In the genomic region with DNA sequence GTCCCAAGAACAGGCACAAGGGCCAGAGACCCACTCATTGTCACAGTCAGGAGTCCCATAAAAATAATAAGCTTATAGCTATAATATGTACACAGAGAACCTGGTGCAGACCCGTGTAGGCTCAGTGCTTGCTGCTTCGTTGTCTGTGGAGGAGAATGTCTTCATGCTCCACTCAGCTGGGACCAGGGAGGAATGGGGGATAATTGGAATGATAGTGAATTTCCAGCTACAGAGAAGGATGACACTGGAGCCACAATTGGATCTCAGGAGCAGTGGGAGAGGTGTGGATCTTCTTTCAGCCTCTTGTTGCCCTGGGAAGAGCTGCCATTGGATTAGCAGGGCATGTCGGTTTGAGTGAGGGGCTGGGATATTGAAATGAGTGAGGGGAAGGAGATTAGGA, we compare ENCODE assay signal across 33 mouse cellular contexts.
"Had no signal": no experiment of that assay in that cellular context is flagged by ENCODE, and none has a peak within 500 bp of the region (broad histone marks: within the 10 kb centered on the region; RNA-seq: fewer than 3 reads in every experiment).

No protein-coding gene starts in this region.

- DNase-seq: heart, postnatal 10 days; heart, postnatal 14 days; heart, postnatal 36 days; heart, postnatal 4 days; kidney, adult 18-20 months; kidney, adult 8-10 months; kidney, adult 9 months; kidney, postnatal 10 days; kidney, postnatal 14 days; kidney, postnatal 25 days; kidney, postnatal 36 days; kidney, postnatal 4 days; layer of hippocampus, adult 9-11 months; layer of hippocampus, postnatal 36 days had no signal

- H3K27me3 ChIP-seq: heart, embryonic 12.5 days; heart, embryonic 13.5 days; heart, embryonic 15.5 days; hindbrain, embryonic 12.5 days; hindbrain, embryonic 15.5 days; intestine, embryonic 15.5 days; kidney, embryonic 15.5 days had no signal

- H3K9me3 ChIP-seq: heart, embryonic 10.5 days; heart, embryonic 12.5 days; heart, embryonic 13.5 days; heart, embryonic 15.5 days; hindbrain, embryonic 10.5 days; hindbrain, embryonic 12.5 days; hindbrain, embryonic 13.5 days; hindbrain, embryonic 15.5 days; intestine, embryonic 15.5 days; kidney, embryonic 15.5 days had no signal

- ATAC-seq: hindbrain, embryonic 16.5 days; hindbrain, postnatal 0 days; inflammation-experienced regulatory T-cells, adult 6 months; intestine, embryonic 15.5 days; intestine, embryonic 16.5 days; intestine, postnatal 0 days had no signal

- H3K36me3 ChIP-seq: heart, embryonic 10.5 days; heart, embryonic 12.5 days; heart, embryonic 13.5 days; heart, embryonic 15.5 days; hindbrain, embryonic 10.5 days; hindbrain, embryonic 12.5 days; hindbrain, embryonic 13.5 days; hindbrain, embryonic 15.5 days; intestine, embryonic 15.5 days; kidney, embryonic 15.5 days had no signal

- H3K9ac ChIP-seq: heart, embryonic 12.5 days; heart, embryonic 13.5 days; heart, embryonic 15.5 days; hindbrain, embryonic 12.5 days; hindbrain, embryonic 13.5 days; hindbrain, embryonic 14.5 days; hindbrain, embryonic 15.5 days; intestine, embryonic 15.5 days; kidney, embryonic 15.5 days had no signal

- H3K4me2 ChIP-seq: heart, embryonic 11.5 days; heart, embryonic 12.5 days; heart, embryonic 13.5 days; heart, embryonic 15.5 days; hindbrain, embryonic 12.5 days; hindbrain, embryonic 13.5 days; hindbrain, embryonic 14.5 days; hindbrain, embryonic 15.5 days; intestine, embryonic 15.5 days; kidney, embryonic 15.5 days had no signal

- H3K4me3 ChIP-seq: heart, embryonic 10.5 days; heart, embryonic 12.5 days; heart, embryonic 13.5 days; heart, embryonic 15.5 days; hindbrain, embryonic 10.5 days; hindbrain, embryonic 12.5 days; hindbrain, embryonic 13.5 days; hindbrain, embryonic 15.5 days; intestine, embryonic 15.5 days; kidney, embryonic 15.5 days; layer of hippocampus, adult 2 months; left cerebral cortex, adult 2 months had no signal

- H3K27ac ChIP-seq: heart, embryonic 10.5 days; heart, embryonic 13.5 days; heart, embryonic 15.5 days; hindbrain, embryonic 10.5 days; hindbrain, embryonic 12.5 days; hindbrain, embryonic 13.5 days; hindbrain, embryonic 14.5 days; hindbrain, embryonic 15.5 days; hindbrain, postnatal 0 days; intestine, embryonic 15.5 days; kidney, embryonic 15.5 days; layer of hippocampus, adult 2 months; left cerebral cortex, adult 2 months had no signal

- H3K4me1 ChIP-seq: heart, embryonic 15.5 days; hindbrain, embryonic 10.5 days; hindbrain, embryonic 12.5 days; hindbrain, embryonic 13.5 days; hindbrain, embryonic 15.5 days; intestine, embryonic 15.5 days had no signal
